In genomic region chr17:56414785-56415184, GRCm38 (mm10) we compare ENCODE assay signal across 17 mouse cellular contexts.
DNase-seq lines count a peak whose midpoint lies in the region; ATAC-seq and TF ChIP-seq lines count a peak whose summit lies in the region.
"Had no signal": no experiment of that assay in that cellular context is flagged by ENCODE, and none has a peak within 500 bp of the region (broad histone marks: within the 10 kb centered on the region; RNA-seq: fewer than 3 reads in every experiment).

No protein-coding gene starts in this region.

- no peak overlapping the region for H3K4me3 ChIP-seq in myocyte
- H3K4me3 ChIP-seq in heart, embryonic 11.5 days (ENCODE audit: low read depth, low read length): no peak overlapping the region
- H3K4me3 ChIP-seq: embryonic facial prominence, embryonic 10.5 days; embryonic facial prominence, embryonic 12.5 days; forebrain, embryonic 13.5 days; forebrain, embryonic 15.5 days had no signal

- no peak overlapping the region for H3K9ac ChIP-seq in heart, embryonic 11.5 days (ENCODE audit: low read depth, low read length)
- H3K9ac ChIP-seq: embryonic facial prominence, embryonic 12.5 days; forebrain, embryonic 13.5 days; forebrain, embryonic 15.5 days had no signal

- no peak overlapping the region for H3K27ac ChIP-seq in heart, embryonic 11.5 days (ENCODE audit: low read depth, low read length)
- H3K27ac ChIP-seq: embryonic facial prominence, embryonic 10.5 days; embryonic facial prominence, embryonic 12.5 days; forebrain, embryonic 13.5 days; forebrain, embryonic 15.5 days had no signal

- peak; percentile 76 for ATAC-seq in granulocyte monocyte progenitor cell, adult 5-6 weeks (replicated peaks; ENCODE audit: poor library complexity, severe bottlenecking)
- no peak for ATAC-seq in heart, embryonic 11.5 days (replicated peaks; ENCODE audit: insufficient number of reproducible peaks, low FRiP score, low TSS enrichment)
- ATAC-seq: forebrain, embryonic 13.5 days; forebrain, embryonic 15.5 days had no signal

- no peak for TF ChIP-seq POLR2A in myocyte (IDR thresholded peaks at IDR 0.05; ENCODE audit: insufficient read length, low read depth)

- H3K27me3 ChIP-seq in myocyte (ENCODE audit: control insufficient read depth, insufficient read depth, insufficient read length): no peaks in the 10 kb centered on the region
- no peaks in the 10 kb centered on the region for H3K27me3 ChIP-seq in heart, embryonic 11.5 days (ENCODE audit: control insufficient read depth, insufficient read depth, low read length)
- H3K27me3 ChIP-seq: embryonic facial prominence, embryonic 12.5 days; forebrain, embryonic 13.5 days; forebrain, embryonic 15.5 days had no signal

- intact Hi-C loops in left cerebral cortex, postnatal 4 days (cut with DNase I): no loop called here

- WGBS in heart, embryonic 11.5 days (ENCODE audit: insufficient replicate concordance): 83% methylated on average over 9 of the region's 9 CpGs

- H3K9me3 ChIP-seq in heart, embryonic 11.5 days (replicated peaks; ENCODE audit: control insufficient read depth, low read length): no peaks in the 10 kb centered on the region; the same call in 1 of the 2 replicates
- H3K9me3 ChIP-seq: embryonic facial prominence, embryonic 10.5 days; embryonic facial prominence, embryonic 12.5 days; forebrain, embryonic 13.5 days; forebrain, embryonic 15.5 days had no signal

- no peak overlapping the region for H3ac ChIP-seq in myocyte (ENCODE audit: control insufficient read depth, insufficient read length)

- H3K79me2 ChIP-seq in myocyte (ENCODE audit: control insufficient read depth, insufficient read depth): no peaks in the 10 kb centered on the region

- DNase-seq in adipocyte (ENCODE audit: low spot score): peak; percentile 15
- DNase-seq in left cerebral cortex, postnatal 4 days: no peak
- DNase-seq: adrenal gland, adult 8-10 months; adrenal gland, postnatal 14 days; adrenal gland, postnatal 36 days; cerebellum, adult 11-12 months; cerebellum, adult 2 months; cerebellum, adult 9-10 months; cerebellum, postnatal 10 days; cerebellum, postnatal 25 days had no signal

- no peak overlapping the region for H3K4me2 ChIP-seq in myocyte (ENCODE audit: low read depth)
- no peak overlapping the region for H3K4me2 ChIP-seq in heart, embryonic 11.5 days
- H3K4me2 ChIP-seq: embryonic facial prominence, embryonic 12.5 days; forebrain, embryonic 13.5 days; forebrain, embryonic 15.5 days had no signal

- H3K4me1 ChIP-seq in heart, embryonic 11.5 days (ENCODE audit: control insufficient read depth, insufficient read depth, low read length): peaks cover under 1% of the 10 kb centered on the region

- H3K36me3 ChIP-seq in myocyte (ENCODE audit: control insufficient read depth, insufficient read depth): no peaks in the 10 kb centered on the region
- H3K36me3 ChIP-seq in heart, embryonic 11.5 days (ENCODE audit: control insufficient read depth, insufficient read depth, low read length): peaks cover 61% of the 10 kb centered on the region

TF ChIP-seq in myocyte, 11 proteins besides CTCF, POLR2A, EP300 and RAD21:
- TF ChIP-seq POLR2AphosphoS2 (IDR thresholded peaks at IDR 0.05; ENCODE audit: insufficient read length, low read depth): peak; percentile 26
- no peak for TF ChIP-seq MYOG (IDR thresholded peaks at IDR 0.05; ENCODE audit: control insufficient read depth in 1 of 3, insufficient read depth in 1 of 3, insufficient read length in 2 of 3, low read depth in 2 of 3)
